Mouse (Mus musculus) CH12.LX (cell line): ENCODE results near the gene Ankle1.

Source experiments
- CHD1 ChIP-seq: IDR thresholded peaks from 2 replicates; pipeline ENCODE4 v1.6.1; 2012; ENCODE audit warnings: low read depth, low read length, improper control_type of control experiment, inconsistent platforms
- CTCF ChIP-seq, 2 experiments: IDR thresholded peaks in 1 of 2; conservative IDR thresholded peaks in 1 of 2; 2 replicates each; pipeline ENCODE4 v1.5.1; 2011 to 2012; ENCODE audit warnings: low read depth in 2 of 2, low read length in 2 of 2, improper control_type of control experiment in 1 of 2, inconsistent platforms in 1 of 2, mild to moderate bottlenecking in 1 of 2, moderate library complexity in 1 of 2
- ETS1 ChIP-seq: conservative IDR thresholded peaks from 2 replicates; pipeline ENCODE4 v1.6.1; 2012; ENCODE audit warnings: low read depth, mild to moderate bottlenecking, inconsistent platforms, low read length, improper control_type of control experiment, moderate library complexity
- KAT2A ChIP-seq: IDR thresholded peaks from 2 replicates; pipeline ENCODE4 v1.6.1; 2012; ENCODE audit warnings: low read length, improper control_type of control experiment, inconsistent platforms; ENCODE audit not compliant: insufficient replicate concordance

GRCm38 (mm10) chr8:71379512-71380075 lies 26.2 kb upstream of the Ankle1 start:
- TF ChIP-seq CHD1: no peak
- TF ChIP-seq ETS1: no peak
- TF ChIP-seq KAT2A: no peak
- no peak for TF ChIP-seq CTCF (conservative IDR thresholded peaks at IDR 0.05 in 1 of 2, IDR thresholded peaks at IDR 0.05 in 1 of 2; ENCODE audit: low read depth in 2 of 2, low read length in 2 of 2)
